Mouse (Mus musculus): ENCODE results near the gene Nab2. TPM values are rescaled to one million over a fixed set of nuclear protein-coding genes. Genes with fewer than 3 reads are reported as not detected.

Gene Nab2
- polyA plus RNA-seq, 1 experiment from 2014 or later, result 6.8 TPM

- TF ChIP-seq EP300 (optimal IDR thresholded peaks at IDR 0.05) (no peak), CTCF (IDR thresholded peaks at IDR 0.05; ENCODE audit: low read depth) (no peak)
- no peak overlapping the region for H3K4me3 ChIP-seq (ENCODE audit: low read depth, low read length)
- WGBS, result 75% methylated on average over 2 of the region's 2 CpGs
- H3K9me3 ChIP-seq (ENCODE audit: control insufficient read depth, low read length), result no peaks in the 10 kb centered on the region
- H3K36me3 ChIP-seq (ENCODE audit: control insufficient read depth, insufficient read depth, low read length), result no peaks in the 10 kb centered on the region
- DNase-seq (ENCODE audit: low spot score) (no peak), ATAC-seq (ENCODE audit: low FRiP score, low TSS enrichment) (no peak)
- no peaks in the 10 kb centered on the region for H3K27me3 ChIP-seq (ENCODE audit: control insufficient read depth, insufficient read depth, low read length)
- peaks cover 6% of the 10 kb centered on the region for H3K4me1 ChIP-seq (replicated peaks; ENCODE audit: control insufficient read depth, insufficient read depth)
- no peak overlapping the region for H3K4me2 ChIP-seq (replicated peaks; ENCODE audit: low read depth)
- no peak overlapping the region for H3K27ac ChIP-seq (replicated peaks)
- no peak overlapping the region for H3K9ac ChIP-seq (ENCODE audit: low read length)
Measured at GRCm38 (mm10) chr10:127670185-127670584, 1.8 kb upstream of the Nab2 start.

DNA sequence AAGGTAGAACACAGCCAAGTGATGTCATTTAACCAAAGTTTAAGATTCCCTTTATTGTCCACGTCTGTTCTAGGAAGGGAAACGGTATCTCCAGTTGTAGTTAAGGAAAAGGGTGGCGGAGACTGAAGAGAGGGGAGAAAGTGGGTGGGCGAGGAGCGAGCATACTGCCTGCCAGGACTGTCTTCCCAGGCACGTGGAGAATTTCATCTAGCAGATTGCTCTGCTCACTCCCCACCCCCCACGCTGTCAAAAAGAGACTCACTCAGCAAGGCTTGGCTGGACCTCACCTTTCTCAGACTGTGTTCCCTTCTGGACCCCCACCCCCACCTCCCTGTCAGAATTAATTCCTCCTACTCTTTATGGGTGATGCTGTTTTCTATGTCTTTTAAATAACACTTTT, 802 bp upstream of the Nab2 start:
- TF ChIP-seq EP300 (optimal IDR thresholded peaks at IDR 0.05) (no peak), CTCF (IDR thresholded peaks at IDR 0.05; ENCODE audit: low read depth) (no peak)
- Histone ChIP-seq H3K27me3 (ENCODE audit: control insufficient read depth, insufficient read depth, low read length) (no peaks in the 10 kb centered on the region), H3K4me1 (replicated peaks; ENCODE audit: control insufficient read depth, insufficient read depth) (peaks cover 9% of the 10 kb centered on the region), H3K4me3 (ENCODE audit: low read depth, low read length) (peak overlapping the region; percentile 72; the same call in 1 of the 2 replicates), H3K36me3 (ENCODE audit: control insufficient read depth, insufficient read depth, low read length) (no peaks in the 10 kb centered on the region), H3K9ac (ENCODE audit: low read length) (no peak overlapping the region), H3K4me2 (replicated peaks; ENCODE audit: low read depth) (peak overlapping the region; percentile 84), H3K27ac (replicated peaks) (peak overlapping the region; percentile 98), H3K9me3 (ENCODE audit: control insufficient read depth, low read length) (no peaks in the 10 kb centered on the region)
- ATAC-seq (ENCODE audit: low FRiP score, low TSS enrichment), result no peak
- DNase-seq (ENCODE audit: low spot score), result no peak
- WGBS, result 5% methylated on average over 7 of the region's 7 CpGs

DNA sequence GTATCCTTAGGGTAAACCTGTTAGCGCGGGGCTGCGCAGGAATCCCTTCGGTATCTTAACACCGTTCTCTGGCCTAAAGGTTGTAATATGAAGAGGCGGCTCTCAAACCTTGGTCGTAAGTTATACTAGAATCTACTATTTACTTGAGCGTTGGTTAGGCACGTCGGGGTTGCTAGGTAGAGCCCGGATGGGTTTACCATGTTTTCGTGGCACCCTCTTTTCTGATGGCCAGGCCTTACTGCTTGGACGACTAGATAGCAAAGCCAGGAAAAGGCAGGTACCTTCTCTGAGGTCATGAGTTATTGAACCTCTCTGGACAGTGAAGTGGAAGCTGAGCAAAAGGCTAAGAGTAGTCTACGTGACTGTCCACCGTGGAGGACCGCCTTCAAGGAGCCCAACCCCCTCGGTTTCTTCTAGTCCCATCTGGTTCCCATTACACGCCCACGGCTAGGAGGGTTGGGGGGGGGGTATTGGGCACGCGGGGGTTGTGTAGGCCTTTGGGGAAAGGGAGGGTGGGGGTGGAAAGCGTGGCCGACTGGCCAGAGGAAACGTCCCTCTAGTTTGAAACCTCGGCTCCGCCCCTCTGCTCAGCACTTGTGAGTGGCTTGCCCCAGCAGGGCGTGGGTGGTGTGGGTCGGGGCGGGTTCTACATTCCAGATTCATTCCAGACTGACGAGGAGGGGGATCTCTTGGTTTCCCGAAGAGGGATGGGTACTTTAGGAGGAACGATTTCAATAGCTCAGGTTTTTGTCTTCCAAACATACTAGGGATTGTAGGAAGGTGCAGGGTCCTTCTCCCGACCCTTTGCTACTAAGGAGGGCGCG, 887 bp downstream of the Nab2 start:
- H3K27ac ChIP-seq (replicated peaks), result peak overlapping the region; percentile 98
- no peaks in the 10 kb centered on the region for H3K9me3 ChIP-seq (ENCODE audit: control insufficient read depth, low read length)
- no peaks in the 10 kb centered on the region for H3K27me3 ChIP-seq (ENCODE audit: control insufficient read depth, insufficient read depth, low read length)
- no peaks in the 10 kb centered on the region for H3K36me3 ChIP-seq (ENCODE audit: control insufficient read depth, insufficient read depth, low read length)
- H3K4me3 ChIP-seq (ENCODE audit: low read depth, low read length), result peak overlapping the region; percentile 72
- ATAC-seq (ENCODE audit: low FRiP score, low TSS enrichment) (peak; percentile 81), DNase-seq (ENCODE audit: low spot score) (peak; percentile 89)
- H3K4me2 ChIP-seq (replicated peaks; ENCODE audit: low read depth), result peak overlapping the region; percentile 84
- H3K4me1 ChIP-seq (replicated peaks; ENCODE audit: control insufficient read depth, insufficient read depth), result peaks cover 14% of the 10 kb centered on the region
- TF ChIP-seq EP300 (optimal IDR thresholded peaks at IDR 0.05) (no peak), CTCF (IDR thresholded peaks at IDR 0.05; ENCODE audit: low read depth) (no peak)
- under 1% methylated on average over 35 of the region's 35 CpGs for WGBS
- H3K9ac ChIP-seq (ENCODE audit: low read length), result peak overlapping the region; percentile 72

DNA sequence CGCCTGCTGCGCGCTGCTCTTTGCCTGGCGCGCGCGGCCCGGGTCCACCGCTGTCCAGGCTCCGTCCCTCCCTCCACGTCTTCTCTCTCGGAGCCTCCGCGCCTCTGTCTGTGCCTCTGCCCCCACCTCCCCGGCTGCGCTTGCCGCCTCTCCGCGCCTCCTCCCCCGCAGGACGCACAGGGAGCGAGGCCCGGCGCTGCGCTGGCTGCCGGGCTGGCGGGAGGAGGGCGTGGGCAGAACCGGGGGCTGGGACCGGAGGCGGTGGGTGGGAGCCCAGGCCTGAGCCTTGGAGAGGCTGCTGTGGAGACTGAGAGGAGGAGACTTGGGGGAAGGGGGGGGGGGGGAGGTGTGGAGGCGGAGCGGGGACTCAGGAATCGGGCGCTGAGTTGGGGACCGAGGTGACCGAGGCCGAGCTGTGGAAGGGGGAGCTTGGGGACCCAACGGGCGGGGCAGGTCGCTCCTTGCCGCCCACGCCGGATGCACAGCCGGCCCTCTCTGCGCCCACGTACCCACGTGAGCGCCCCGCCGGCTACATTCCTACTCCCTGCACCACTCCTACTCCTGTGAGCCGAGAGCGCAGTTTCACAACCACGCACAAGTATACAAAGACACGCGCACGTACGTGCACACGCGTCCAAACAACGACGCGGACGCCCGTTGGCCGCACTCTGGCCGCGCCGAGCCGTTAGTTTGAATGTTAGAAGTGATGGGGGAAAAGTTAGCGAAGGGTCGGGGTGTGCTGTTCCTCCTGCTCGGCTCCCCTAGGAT, 1.7 kb downstream of the Nab2 start, which contains the start of gene Nemp1:
TSS of gene Nemp1 (plus strand) at position 401 of the 768 bp plus-strand sequence.
- Histone ChIP-seq H3K27ac (replicated peaks) (peak within 1 kb of the TSS; percentile 98), H3K27me3 (ENCODE audit: control insufficient read depth, insufficient read depth, low read length) (no peaks in the 10 kb centered on the region)
- under 1% methylated on average over 48 of the region's 73 CpGs for WGBS

DNA sequence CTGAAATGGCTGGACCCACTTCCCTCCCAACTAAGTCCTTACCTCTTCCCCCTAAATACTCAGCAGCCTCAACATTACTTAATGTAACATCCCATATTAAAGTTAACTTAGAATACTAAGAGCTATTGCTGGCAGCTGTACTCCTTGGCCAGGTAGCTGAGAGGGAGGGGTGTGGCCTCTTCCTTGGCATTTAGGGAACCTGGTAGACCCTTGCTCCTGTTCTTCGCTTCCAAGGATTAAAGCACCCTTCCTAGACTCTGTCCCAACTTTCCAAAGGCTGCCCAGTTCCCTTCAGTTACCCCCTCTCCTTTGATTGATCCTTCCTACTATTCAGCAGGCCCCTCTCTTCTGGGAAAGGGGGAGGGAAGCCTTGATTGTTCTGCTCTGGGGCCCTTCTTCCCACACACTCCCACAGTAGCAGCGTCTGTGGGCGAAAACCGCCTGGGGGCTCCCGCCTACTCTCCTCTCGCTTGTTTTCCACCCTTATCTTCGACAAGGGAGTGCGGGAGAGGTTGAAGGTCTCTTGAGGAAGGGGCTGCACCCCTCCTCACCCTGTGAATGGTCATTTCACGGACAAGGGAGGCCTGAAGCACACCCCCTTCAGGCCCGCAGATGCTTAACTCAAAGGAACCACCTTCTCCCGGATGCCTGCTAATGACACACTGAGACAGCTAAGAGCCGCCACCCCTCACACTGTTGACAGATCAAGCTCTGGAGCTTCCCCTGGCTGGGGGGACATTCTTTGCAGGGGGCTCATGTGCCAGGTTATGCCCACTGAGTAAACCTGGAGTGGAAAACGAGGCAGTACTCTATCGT, 2.8 kb downstream of the Nab2 start:
- DNase-seq (ENCODE audit: low spot score), result no peak

More for the DNA sequence above, 1.7 kb downstream of the Nab2 start, which contains the start of gene Nemp1:
- peak; percentile 85 for DNase-seq (ENCODE audit: low spot score)
- Histone ChIP-seq H3K4me1 (replicated peaks; ENCODE audit: control insufficient read depth, insufficient read depth) (peaks cover 20% of the 10 kb centered on the region), H3K36me3 (ENCODE audit: control insufficient read depth, insufficient read depth, low read length) (no peaks in the 10 kb centered on the region), H3K4me2 (replicated peaks; ENCODE audit: low read depth) (peak within 1 kb of the TSS; percentile 84), H3K9me3 (ENCODE audit: control insufficient read depth, low read length) (no peaks in the 10 kb centered on the region), H3K4me3 (ENCODE audit: low read depth, low read length) (peak within 1 kb of the TSS; percentile 72), H3K9ac (ENCODE audit: low read length) (peak within 1 kb of the TSS; percentile 72)
- peak; percentile 70 for ATAC-seq (ENCODE audit: low FRiP score, low TSS enrichment)
- TF ChIP-seq CTCF (IDR thresholded peaks at IDR 0.05; ENCODE audit: low read depth) (0 out of 2 replicates have a peak, but pooled peaks have one; percentile 11), EP300 (optimal IDR thresholded peaks at IDR 0.05) (no peak)

More for the DNA sequence above, 2.8 kb downstream of the Nab2 start:
- Histone ChIP-seq H3K9ac (ENCODE audit: low read length) (peak overlapping the region; percentile 72), H3K36me3 (ENCODE audit: control insufficient read depth, insufficient read depth, low read length) (no peaks in the 10 kb centered on the region), H3K9me3 (ENCODE audit: control insufficient read depth, low read length) (no peaks in the 10 kb centered on the region), H3K4me2 (replicated peaks; ENCODE audit: low read depth) (peak overlapping the region; percentile 84), H3K4me1 (replicated peaks; ENCODE audit: control insufficient read depth, insufficient read depth) (peaks cover 25% of the 10 kb centered on the region), H3K4me3 (ENCODE audit: low read depth, low read length) (peak overlapping the region; percentile 72), H3K27ac (replicated peaks) (peak overlapping the region; percentile 98), H3K27me3 (ENCODE audit: control insufficient read depth, insufficient read depth, low read length) (no peaks in the 10 kb centered on the region)
- no peak for ATAC-seq (ENCODE audit: low FRiP score, low TSS enrichment)
- TF ChIP-seq EP300 (optimal IDR thresholded peaks at IDR 0.05) (no peak), CTCF (IDR thresholded peaks at IDR 0.05; ENCODE audit: low read depth) (peak; percentile 45)
- 9% methylated on average over 14 of the region's 14 CpGs for WGBS

Measured in stomach, postnatal 0 days (tissue).